In the genomic region with DNA sequence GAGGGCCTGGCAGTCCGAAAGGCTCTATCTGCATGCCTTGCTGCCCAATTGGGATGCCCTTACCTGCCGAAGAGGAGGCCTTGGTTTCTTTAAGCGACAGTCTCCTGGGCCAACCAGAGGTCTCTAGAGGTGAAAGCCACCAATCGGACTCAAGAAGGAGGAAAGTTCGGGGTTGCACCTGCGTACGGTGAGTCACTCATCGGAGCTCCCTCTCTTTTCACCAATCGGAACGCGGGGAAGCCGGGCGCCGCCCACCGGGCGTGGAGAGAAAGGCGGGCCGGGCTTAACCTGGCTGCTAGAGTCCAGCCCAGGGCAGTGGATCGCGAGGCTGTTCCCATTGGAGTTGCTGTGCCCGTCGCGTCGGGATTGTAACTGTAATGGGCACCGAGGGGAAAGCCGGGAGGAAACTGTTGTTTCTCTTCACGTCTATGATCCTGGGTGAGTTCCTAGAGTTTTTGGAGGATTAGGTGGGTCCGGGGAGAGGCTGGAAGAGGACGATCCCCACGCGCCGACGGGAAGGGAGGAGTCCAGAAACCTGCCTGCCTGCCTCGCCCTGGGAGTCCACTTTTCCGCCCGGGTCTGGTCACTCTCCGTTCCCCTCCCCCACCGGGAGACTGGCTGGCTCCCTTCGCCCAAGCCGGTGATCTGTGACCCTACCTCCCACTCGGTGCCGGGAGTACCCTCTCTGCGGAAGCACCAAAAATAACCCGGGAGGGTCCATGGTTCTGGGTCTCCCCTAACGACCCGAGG, we compare ENCODE assay signal across 8 mouse cellular contexts. TPM values are rescaled to one million over a fixed set of nuclear protein-coding genes. Genes with fewer than 3 reads are reported as not detected.
DNase-seq lines count a peak whose midpoint lies in the region; ATAC-seq and TF ChIP-seq lines count a peak whose summit lies in the region.

Gene F11r (plus strand): TSS at position 272 of the 750 bp plus-strand sequence.

- H3K27ac ChIP-seq in liver, embryonic 14.5 days: no peak within 1 kb of the TSS

- peak within 1 kb of the TSS; percentile 58 to 62 for H3K4me3 ChIP-seq in liver, embryonic 14.5 days (ENCODE audit: insufficient read depth in 1 of 2, low read depth in 2 of 2, low read length in 2 of 2)

- H3K36me3 ChIP-seq in liver, embryonic 14.5 days (replicated peaks; ENCODE audit: control insufficient read depth, insufficient read depth, low read depth): no peaks in the 10 kb centered on the region

- no peaks in the 10 kb centered on the region for H3K9me3 ChIP-seq in liver, embryonic 14.5 days (ENCODE audit: control insufficient read depth, low read length)

- TF ChIP-seq CTCF in liver, embryonic 14.5 days (IDR thresholded peaks at IDR 0.05; ENCODE audit: low read depth): no peak

- peak; percentile 46 for DNase-seq in left cerebral cortex, postnatal 4 days
- no peak for DNase-seq in left cerebral cortex, adult 11 months (ENCODE audit: low spot score)
- DNase-seq in cerebellum, postnatal 36 days: peak; percentile 81 to 83
- peak; percentile 48 for DNase-seq in gastrocnemius, postnatal 25 days
- peak; percentile 84 for DNase-seq in induced T-regulatory cell, adult 2 months (ENCODE audit: low read depth)
- DNase-seq in liver, embryonic 14.5 days (ENCODE audit: low read depth in 3 of 3, low spot score in 3 of 3): peak; percentile 41 to 53 (median 45)
- DNase-seq in natural killer cell, adult 2 months (ENCODE audit: low spot score in 2 of 2): peak; percentile 57 to 75
- peak; percentile 89 for DNase-seq in testis, postnatal 14 days (ENCODE audit: low spot score)

- peaks cover 26% of the 10 kb centered on the region for H3K27me3 ChIP-seq in liver, embryonic 14.5 days (ENCODE audit: control insufficient read depth, insufficient read depth, low read length)

- H3K4me1 ChIP-seq in liver, embryonic 14.5 days (replicated peaks; ENCODE audit: control insufficient read depth in 2 of 2, insufficient read depth in 2 of 2, low read length in 1 of 2): peaks cover 0 to 19% of the 10 kb centered on the region in 2 experiments; a peak in 3 of 4 replicates

- WGBS in liver, embryonic 14.5 days (ENCODE audit: insufficient replicate concordance): 1% methylated on average over 46 of the region's 46 CpGs

- TF ChIP-seq EP300 in liver, embryonic 14.5 days (IDR thresholded peaks at IDR 0.05; ENCODE audit: low read depth): no peak

- intact Hi-C loops in left cerebral cortex, postnatal 4 days (cut with DNase I): no loop called here

- ATAC-seq in liver, embryonic 14.5 days (ENCODE audit: insufficient read depth): peak; percentile 79

- H3K4me2 ChIP-seq in liver, embryonic 14.5 days (ENCODE audit: low read depth): peak within 1 kb of the TSS; percentile 57

- H3K9ac ChIP-seq in liver, embryonic 14.5 days (replicated peaks): peak within 1 kb of the TSS; percentile 55

RNA-seq across cellular contexts. Expression of gene F11r, which starts in this region (rescaled TPM):
- total RNA-seq in left cerebral cortex, postnatal 4 days (2021): 1 to 10 TPM; 4.9 to 6.2 TPM
- total RNA-seq in gastrocnemius, postnatal 25 days (2021): 1 to 10 TPM; 6.2 to 6.9 TPM
- 11.9 TPM in 2 replicates for polyA plus RNA-seq in liver, embryonic 14.5 days (2012; rRNA removed)
- polyA plus RNA-seq in liver, embryonic 14.5 days (2014; fragmentation: Nextera tagmentation; extraction: Ambion mirVana): 13.6 and 14.0 TPM in 2 replicates
